In the genomic region with DNA sequence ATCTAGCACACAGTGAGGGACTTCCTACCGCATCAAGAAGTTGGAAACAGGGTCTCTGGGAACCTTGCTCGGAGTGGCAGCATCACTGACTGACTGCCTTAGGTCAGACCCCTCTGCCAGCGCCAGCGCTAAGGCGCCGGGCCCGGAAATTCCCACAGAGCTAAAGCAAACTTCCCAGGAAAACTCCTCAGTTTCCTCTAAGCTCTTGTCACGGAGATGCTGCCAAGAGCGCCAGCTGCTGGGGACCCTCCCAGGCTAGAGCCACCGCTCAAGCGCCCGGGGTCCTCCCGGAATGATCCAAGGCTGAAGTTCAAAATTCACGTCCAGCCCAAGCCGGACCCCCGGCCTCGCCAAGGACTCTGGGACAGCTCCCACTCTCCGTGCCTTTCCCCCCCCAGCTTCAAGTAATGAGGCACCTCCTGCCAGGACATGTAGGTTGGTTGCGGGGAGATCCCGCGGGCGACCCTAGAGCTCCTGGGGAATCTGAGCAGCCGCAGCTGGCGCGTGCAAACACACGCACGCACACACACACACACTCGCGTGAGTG, we compare ENCODE assay signal across 9 mouse cellular contexts. TPM values are rescaled to one million over a fixed set of nuclear protein-coding genes. Genes with fewer than 3 reads are reported as not detected.
DNase-seq lines count a peak whose midpoint lies in the region; ATAC-seq and TF ChIP-seq lines count a peak whose summit lies in the region.
"Had no signal": no experiment of that assay in that cellular context is flagged by ENCODE, and none has a peak within 500 bp of the region (broad histone marks: within the 10 kb centered on the region; RNA-seq: fewer than 3 reads in every experiment).

No protein-coding gene starts in this region.

- H3K9me3 ChIP-seq in heart, postnatal 0 days (replicated peaks; ENCODE audit: control insufficient read depth, low read length): no peaks in the 10 kb centered on the region
- no peaks in the 10 kb centered on the region for H3K9me3 ChIP-seq in midbrain, embryonic 12.5 days

- H3K9ac ChIP-seq in heart, postnatal 0 days (replicated peaks; ENCODE audit: low read depth, low read length): peak overlapping the region; percentile 89
- peak overlapping the region; percentile 95 for H3K9ac ChIP-seq in midbrain, embryonic 12.5 days (replicated peaks)

- H3K36me3 ChIP-seq in heart, postnatal 0 days (replicated peaks; ENCODE audit: control insufficient read depth, insufficient read depth, low read length): no peaks in the 10 kb centered on the region
- no peaks in the 10 kb centered on the region for H3K36me3 ChIP-seq in midbrain, embryonic 12.5 days

- 3% methylated on average over 29 of the region's 29 CpGs for WGBS in cerebellum, adult 2 months
- WGBS in heart, postnatal 0 days: 2% methylated on average over 29 of the region's 29 CpGs
- WGBS in midbrain, embryonic 12.5 days: 1% methylated on average over 29 of the region's 29 CpGs

- ATAC-seq in heart, postnatal 0 days (ENCODE audit: insufficient read depth, low read depth): no peak
- peak; percentile 28 for ATAC-seq in midbrain, embryonic 12.5 days (ENCODE audit: low FRiP score, low read depth)

- H3K4me3 ChIP-seq in cerebellum, adult 2 months (replicated peaks; ENCODE audit: insufficient read depth, low read depth, low read length): peak overlapping the region; percentile 46
- peak overlapping the region; percentile 79 for H3K4me3 ChIP-seq in heart, postnatal 0 days (ENCODE audit: low read depth, low read length)
- H3K4me3 ChIP-seq in midbrain, embryonic 12.5 days: peak overlapping the region; percentile 91

- no peak overlapping the region for H3K27ac ChIP-seq in cerebellum, adult 2 months (ENCODE audit: insufficient read depth, low read length)
- H3K27ac ChIP-seq in heart, postnatal 0 days (ENCODE audit: low read depth): peak overlapping the region; percentile 90
- H3K27ac ChIP-seq in midbrain, embryonic 12.5 days (replicated peaks): peak overlapping the region; percentile 96

- peaks cover 2% of the 10 kb centered on the region; the same call in 1 of the 2 replicates for H3K27me3 ChIP-seq in cerebellum, adult 2 months (ENCODE audit: control insufficient read depth, insufficient read depth, low read length)
- H3K27me3 ChIP-seq in heart, postnatal 0 days (ENCODE audit: control insufficient read depth, insufficient read depth, low read length): peaks cover 12% of the 10 kb centered on the region; the same call in 1 of the 2 replicates
- no peaks in the 10 kb centered on the region; the same call in none of the 2 replicates for H3K27me3 ChIP-seq in midbrain, embryonic 12.5 days

- peaks cover 3% of the 10 kb centered on the region; the same call in 1 of the 2 replicates for H3K4me1 ChIP-seq in cerebellum, adult 2 months (ENCODE audit: control insufficient read depth, insufficient read depth, low read length)
- peaks cover 9% of the 10 kb centered on the region; the same call in 1 of the 2 replicates for H3K4me1 ChIP-seq in heart, postnatal 0 days (ENCODE audit: control insufficient read depth, insufficient read depth)
- peaks cover 51% of the 10 kb centered on the region for H3K4me1 ChIP-seq in midbrain, embryonic 12.5 days

- no peak for TF ChIP-seq EP300 in heart, postnatal 0 days (IDR thresholded peaks at IDR 0.05; ENCODE audit: low read depth)

- no peak for TF ChIP-seq POLR2A in cerebellum, adult 2 months (IDR thresholded peaks at IDR 0.05; ENCODE audit: borderline replicate concordance, insufficient read depth, low read length)

- peak overlapping the region; percentile 98 for H3K4me2 ChIP-seq in heart, postnatal 0 days (ENCODE audit: low read depth, low read length)
- H3K4me2 ChIP-seq in midbrain, embryonic 12.5 days (replicated peaks): peak overlapping the region; percentile 88

- no peak for TF ChIP-seq CTCF in cerebellum, adult 2 months (IDR thresholded peaks at IDR 0.05; ENCODE audit: borderline replicate concordance, insufficient read depth, low read depth, low read length)
- no peak for TF ChIP-seq CTCF in heart, postnatal 0 days (IDR thresholded peaks at IDR 0.05; ENCODE audit: low read depth)

- DNase-seq in cerebellum, adult 2 months: peak in 1 of 2 experiments; percentile 7
- no peak for DNase-seq in cerebellum, adult 11 months
- peak; percentile 69 for DNase-seq in embryo, embryonic 9.5 days (ENCODE audit: extremely low spot score)
- peak; percentile 28 for DNase-seq in heart, postnatal 0 days (ENCODE audit: low spot score)
- DNase-seq in kidney, postnatal 4 days: peak; percentile 72 to 81
- no peak for DNase-seq in urinary bladder, postnatal 36 days (ENCODE audit: low spot score in 2 of 2)
- no peak for DNase-seq in spleen, postnatal 36 days (ENCODE audit: low spot score in 2 of 2)

RNA-seq across cellular contexts. Expression of a gene that starts 1.5 kb away (rescaled TPM):
- polyA plus RNA-seq in cerebellum, adult 2 months (2012; rRNA removed): 13.6 and 15.4 TPM in 2 replicates
- 8.5 and 17.9 TPM in 2 replicates for total RNA-seq in heart, postnatal 0 days (2014; rRNA removed; ENCODE audit: low replicate concordance)
- 3.0 and 3.3 TPM in 2 replicates for polyA plus RNA-seq in heart, postnatal 0 days (2015; fragmentation: Nextera tagmentation; extraction: Ambion mirVana)
- 31.0 and 33.6 TPM in 2 replicates for polyA plus RNA-seq in midbrain, embryonic 12.5 days (2016; fragmentation: Nextera tagmentation; extraction: Ambion mirVana)

RNA-seq across cellular contexts. Expression of a gene that starts 59.3 kb away (rescaled TPM):
- 5.0 and 5.6 TPM in 2 replicates for polyA plus RNA-seq in cerebellum, adult 2 months (2012; rRNA removed)
- total RNA-seq in heart, postnatal 0 days (2014; rRNA removed; ENCODE audit: low replicate concordance): 0.31 and 1.3 TPM in 2 replicates
- 0.41 and 0.97 TPM in 2 replicates for polyA plus RNA-seq in heart, postnatal 0 days (2015; fragmentation: Nextera tagmentation; extraction: Ambion mirVana)
- 3.8 and 3.9 TPM in 2 replicates for polyA plus RNA-seq in midbrain, embryonic 12.5 days (2016; fragmentation: Nextera tagmentation; extraction: Ambion mirVana)
- total RNA-seq: common myeloid progenitor, adult 5-6 weeks had no signal

Comparison
In these comparisons a context has a peak if more than half of its experiments do, and no peak if none do; other contexts are left out.
1. DNase-seq: peak in embryo, embryonic 9.5 days (single experiment), heart, postnatal 0 days (single experiment) and kidney, postnatal 4 days (2 of 2); none in cerebellum, adult 11 months (single experiment), urinary bladder, postnatal 36 days (0 of 2) and spleen, postnatal 36 days (0 of 2).
2. Peak in every context shown above with its lines, with median percentiles within 50 percentile points of each other: H3K4me3 ChIP-seq.